Mouse (Mus musculus) stomach, embryonic 14.5 days (tissue): ENCODE results near the gene Sgms1. TPM values are rescaled to one million over a fixed set of nuclear protein-coding genes. Genes with fewer than 3 reads are reported as not detected.

Experiments
- ATAC-seq: fragments of 200-750 bp; cut with Nextera tagmentation; 2 replicates; pipeline ENCODE4 v1.8.0; 2017; ENCODE audit warnings: low read depth, moderate TSS enrichment; ENCODE audit not compliant: insufficient number of reproducible peaks, insufficient read depth, low FRiP score
- H3K27ac ChIP-seq: fragments of 300-500 bp; sonication (generic); 2 replicates; pipeline ENCODE4 v1.5.1; 2014; ENCODE audit warnings: mild to moderate bottlenecking, low read length, moderate library complexity, mixed read lengths
- H3K27me3 ChIP-seq: fragments of 300-500 bp; sonication (generic); 2 replicates; pipeline ENCODE4 v1.6.1; 2014; ENCODE audit warnings: low read length, control low read depth, mixed read lengths; ENCODE audit not compliant: control insufficient read depth, insufficient read depth
- H3K36me3 ChIP-seq: fragments of 300-500 bp; sonication (generic); 2 replicates; pipeline ENCODE4 v1.6.1; 2014; ENCODE audit warnings: mild to moderate bottlenecking, control low read depth, low read length, moderate library complexity, mixed read lengths; ENCODE audit not compliant: control insufficient read depth, insufficient read depth
- H3K4me1 ChIP-seq: fragments of 300-500 bp; sonication (generic); 2 replicates; pipeline ENCODE4 v1.6.1; 2014; ENCODE audit warnings: low read length, control low read depth, mixed read lengths; ENCODE audit not compliant: control insufficient read depth, insufficient read depth
- H3K4me2 ChIP-seq: fragments of 300-500 bp; sonication (generic); replicated peaks from 2 replicates; pipeline ENCODE4 v1.6.1; 2014; ENCODE audit warnings: low read depth, low read length, control low read depth
- H3K4me3 ChIP-seq: fragments of 300-500 bp; sonication (generic); 2 replicates; pipeline ENCODE4 v1.5.1; 2014; ENCODE audit warnings: low read depth, low read length, control low read depth
- H3K9ac ChIP-seq: fragments of 300-500 bp; sonication (generic); replicated peaks from 2 replicates; pipeline ENCODE4 v1.6.1; 2014; ENCODE audit warnings: low read depth, mild to moderate bottlenecking, control low read depth, low read length, moderate library complexity, mixed read lengths
- H3K9me3 ChIP-seq: fragments of 300-500 bp; sonication (generic); 2 replicates; pipeline ENCODE4 v1.6.1; 2016; ENCODE audit warnings: low read depth, low read length, control low read depth; ENCODE audit not compliant: control insufficient read depth
- WGBS: fragments of 180-500 bp; shearing (Covaris S2); extraction: QIAGEN DNeasy Blood & Tissue Kit; methylation state at CpG from one replicate; pipeline ENCODE4 v1.1.7; 2014; 5-methylcytosine and 5-hydroxymethylcytosine counted together
- polyA plus RNA-seq: library from polyadenylated mRNA; unstranded; fragments of >200 nt; fragmentation: Nextera tagmentation; extraction: Ambion mirVana; gene quantifications from 2 replicates; pipeline ENCODE4 v1.2.1, GENCODE M21; 2014

The Sgms1 gene
- polyA plus RNA-seq, 1 experiment from 2014 or later = 50.9 TPM

DNA sequence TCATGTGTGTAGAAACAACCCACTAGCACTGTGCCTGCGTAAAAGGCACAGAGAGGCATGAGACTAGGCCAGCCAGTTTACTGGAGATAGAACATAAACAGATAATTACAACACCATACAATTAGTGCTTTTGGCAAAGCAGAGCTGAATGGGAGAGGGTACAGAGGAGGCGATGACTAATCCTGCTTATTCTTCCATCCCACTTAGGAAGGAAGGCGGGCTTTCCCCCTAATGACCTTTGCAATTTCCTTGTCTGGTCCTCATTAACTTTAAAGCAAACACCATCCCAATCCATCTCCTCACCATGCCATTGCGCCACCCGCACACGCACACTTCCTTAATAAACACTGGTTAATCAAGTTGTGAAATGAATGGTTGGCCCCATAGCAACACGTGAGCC, 91.3 kb downstream of the Sgms1 start:
- Histone ChIP-seq H3K36me3 (no peaks in the 10 kb centered on the region), H3K4me3 (no peak overlapping the region), H3K9ac (no peak overlapping the region), H3K4me2 (no peak overlapping the region), H3K9me3 (no peaks in the 10 kb centered on the region), H3K4me1 (no peaks in the 10 kb centered on the region), H3K27me3 (no peaks in the 10 kb centered on the region), H3K27ac (no peak overlapping the region)
- 80% methylated on average over 7 of the region's 7 CpGs for WGBS
- no peak for ATAC-seq

DNA sequence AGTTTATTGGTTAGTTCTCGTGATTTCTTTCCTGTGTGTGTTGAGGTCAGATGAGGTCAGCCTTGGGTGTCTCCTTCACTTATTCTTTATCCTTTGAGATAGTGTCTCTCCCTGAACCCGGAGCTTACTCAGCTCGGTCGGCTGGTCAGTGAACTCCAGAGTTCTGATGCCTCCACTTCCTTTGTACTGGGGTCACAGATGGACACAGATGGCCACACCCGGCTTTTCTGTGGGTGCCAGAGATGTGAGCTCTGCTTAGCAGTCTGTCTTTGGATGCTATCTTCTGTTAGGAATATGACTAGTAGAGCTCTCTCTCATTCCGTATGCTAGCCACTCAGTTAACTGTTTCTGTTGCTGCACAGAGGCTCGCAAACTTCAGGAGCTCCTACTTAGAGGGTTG, 92.7 kb downstream of the Sgms1 start:
- Histone ChIP-seq H3K9me3 (no peaks in the 10 kb centered on the region), H3K27ac (no peak overlapping the region), H3K36me3 (no peaks in the 10 kb centered on the region), H3K4me2 (no peak overlapping the region), H3K4me1 (peaks cover 10% of the 10 kb centered on the region), H3K27me3 (no peaks in the 10 kb centered on the region), H3K9ac (no peak overlapping the region), H3K4me3 (no peak overlapping the region)
- no peak for ATAC-seq
- 84% methylated on average over 7 of the region's 7 CpGs for WGBS

GRCm38 (mm10) chr19:32295581-32295980, 93.9 kb downstream of the Sgms1 start:
- H3K4me3 ChIP-seq = no peak overlapping the region
- H3K27me3 ChIP-seq = no peaks in the 10 kb centered on the region
- H3K36me3 ChIP-seq = no peaks in the 10 kb centered on the region
- 77% methylated on average over 7 of the region's 7 CpGs for WGBS
- H3K4me2 ChIP-seq = no peak overlapping the region
- no peaks in the 10 kb centered on the region for H3K9me3 ChIP-seq
- no peak for ATAC-seq
- H3K4me1 ChIP-seq = peaks cover 13% of the 10 kb centered on the region
- H3K9ac ChIP-seq = no peak overlapping the region
- H3K27ac ChIP-seq = no peak overlapping the region

- Histone ChIP-seq H3K9me3 (no peaks in the 10 kb centered on the region), H3K27me3 (no peaks in the 10 kb centered on the region), H3K4me1 (peaks cover 13% of the 10 kb centered on the region), H3K36me3 (no peaks in the 10 kb centered on the region), H3K9ac (no peak overlapping the region), H3K27ac (no peak overlapping the region), H3K4me3 (no peak overlapping the region), H3K4me2 (no peak overlapping the region)
- no peak for ATAC-seq
- WGBS = 80% methylated on average over 12 of the region's 12 CpGs
Observed at GRCm38 (mm10) chr19:32292782-32293776, 96.4 kb downstream of the Sgms1 start.

GRCm38 (mm10) chr19:32292067-32292739, 97.3 kb downstream of the Sgms1 start:
- Histone ChIP-seq H3K4me2 (no peak overlapping the region), H3K27ac (no peak overlapping the region), H3K36me3 (no peaks in the 10 kb centered on the region), H3K4me3 (no peak overlapping the region), H3K4me1 (peaks cover 13% of the 10 kb centered on the region), H3K9me3 (no peaks in the 10 kb centered on the region), H3K27me3 (no peaks in the 10 kb centered on the region), H3K9ac (no peak overlapping the region)
- ATAC-seq = no peak
- WGBS = 61% methylated on average over 12 of the region's 12 CpGs

DNA sequence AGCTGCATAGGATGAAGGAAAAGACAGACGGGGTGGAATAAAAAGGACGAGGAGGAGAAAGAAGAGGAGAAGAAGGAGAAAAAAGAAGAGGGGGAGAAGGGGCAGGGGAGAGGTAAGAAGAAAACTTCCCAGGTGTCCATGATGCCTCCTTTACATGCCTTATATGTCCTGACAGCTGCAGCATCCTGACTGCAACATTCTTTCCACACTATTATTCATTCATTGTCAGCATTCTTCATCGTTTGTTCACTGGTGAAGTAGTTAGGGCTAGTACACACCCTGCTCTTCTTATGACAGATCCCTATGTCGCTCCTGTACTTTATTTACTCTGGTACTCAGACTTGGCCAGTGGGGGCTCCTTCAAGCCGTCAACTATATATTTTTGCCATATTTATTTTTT, 98.4 kb downstream of the Sgms1 start:
- Histone ChIP-seq H3K9me3 (no peaks in the 10 kb centered on the region), H3K9ac (no peak overlapping the region), H3K27me3 (no peaks in the 10 kb centered on the region), H3K4me3 (no peak overlapping the region), H3K4me1 (peaks cover 13% of the 10 kb centered on the region), H3K4me2 (no peak overlapping the region), H3K27ac (no peak overlapping the region), H3K36me3 (no peaks in the 10 kb centered on the region)
- 81% methylated on average over 5 of the region's 5 CpGs for WGBS
- ATAC-seq = no peak

GRCm38 (mm10) chr19:32288895-32289294, 100.6 kb downstream of the Sgms1 start:
- no peaks in the 10 kb centered on the region for H3K27me3 ChIP-seq
- no peak overlapping the region for H3K4me3 ChIP-seq
- no peak overlapping the region for H3K4me2 ChIP-seq
- peaks cover 13% of the 10 kb centered on the region for H3K4me1 ChIP-seq
- H3K27ac ChIP-seq = no peak overlapping the region
- no peak for ATAC-seq
- H3K36me3 ChIP-seq = no peaks in the 10 kb centered on the region
- H3K9me3 ChIP-seq = no peaks in the 10 kb centered on the region
- 74% methylated on average over 5 of the region's 5 CpGs for WGBS
- H3K9ac ChIP-seq = no peak overlapping the region

DNA sequence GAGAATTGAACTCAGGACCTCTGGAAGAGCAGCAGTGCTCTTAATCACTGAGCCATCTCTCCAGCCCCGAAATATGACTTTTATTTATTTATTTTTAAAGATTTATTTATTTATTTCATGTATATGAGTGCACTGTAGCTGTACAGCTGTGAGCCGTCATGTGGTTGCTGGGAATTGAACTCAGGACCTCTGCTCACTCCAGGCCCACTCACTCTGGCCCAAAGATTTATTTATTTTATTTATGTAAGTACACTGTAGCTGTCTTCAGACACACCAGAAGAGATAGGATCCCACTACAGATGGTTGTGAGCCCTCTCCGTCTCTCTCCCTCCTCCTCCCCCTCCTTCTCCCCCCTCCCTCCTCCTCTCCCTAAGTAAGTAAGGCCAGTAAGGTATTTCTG, 101.7 kb downstream of the Sgms1 start:
- WGBS = 62% methylated on average over 3 of the region's 3 CpGs
- Histone ChIP-seq H3K9me3 (no peaks in the 10 kb centered on the region), H3K27ac (no peak overlapping the region), H3K4me1 (peaks cover 10% of the 10 kb centered on the region), H3K27me3 (no peaks in the 10 kb centered on the region), H3K4me3 (no peak overlapping the region), H3K4me2 (no peak overlapping the region), H3K36me3 (no peaks in the 10 kb centered on the region), H3K9ac (no peak overlapping the region)
- ATAC-seq = no peak
